Mouse (Mus musculus) cortical plate, adult 2 months (tissue): ENCODE data around the gene Prex1. TPM values are rescaled to one million over a fixed set of nuclear protein-coding genes. Genes with fewer than 3 reads are reported as not detected.

Experiments
- H3K27ac ChIP-seq: fragments of 200-500 bp; 2 replicates; pipeline ENCODE4 v1.5.1; 2012; ENCODE audit warnings: low read length, control low read depth, inconsistent platforms; ENCODE audit not compliant: insufficient read depth
- H3K4me1 ChIP-seq: fragments of 200-500 bp; 2 replicates; pipeline ENCODE4 v1.6.1; 2011; ENCODE audit warnings: low read length; ENCODE audit not compliant: control insufficient read depth, insufficient read depth
- H3K4me3 ChIP-seq: fragments of 200-500 bp; 2 replicates; pipeline ENCODE4 v1.5.1; 2011; ENCODE audit warnings: mild to moderate bottlenecking, low read length, control low read depth; ENCODE audit not compliant: insufficient read depth
- CTCF ChIP-seq: fragments of 200-500 bp; IDR thresholded peaks from 2 replicates; pipeline ENCODE4 v1.5.1; 2011; ENCODE audit warnings: mild to moderate bottlenecking, control low read depth, low read length; ENCODE audit not compliant: insufficient read depth; ENCODE audit errors: extremely low read depth
- POLR2A ChIP-seq: fragments of 200-500 bp; IDR thresholded peaks from 2 replicates; pipeline ENCODE4 v1.6.1; 2011; ENCODE audit warnings: mild to moderate bottlenecking, low read length, control low read depth; ENCODE audit not compliant: insufficient read depth; ENCODE audit errors: extremely low read depth
- polyA plus RNA-seq: library from polyadenylated mRNA; depleted of rRNA; stranded (reverse); fragments of >200 nt; gene quantifications from 2 replicates; pipeline ENCODE4 v1.2.3, GENCODE M21; 2012

Prex1 gene
- polyA plus RNA-seq, 1 experiment, result 83.3 TPM

DNA sequence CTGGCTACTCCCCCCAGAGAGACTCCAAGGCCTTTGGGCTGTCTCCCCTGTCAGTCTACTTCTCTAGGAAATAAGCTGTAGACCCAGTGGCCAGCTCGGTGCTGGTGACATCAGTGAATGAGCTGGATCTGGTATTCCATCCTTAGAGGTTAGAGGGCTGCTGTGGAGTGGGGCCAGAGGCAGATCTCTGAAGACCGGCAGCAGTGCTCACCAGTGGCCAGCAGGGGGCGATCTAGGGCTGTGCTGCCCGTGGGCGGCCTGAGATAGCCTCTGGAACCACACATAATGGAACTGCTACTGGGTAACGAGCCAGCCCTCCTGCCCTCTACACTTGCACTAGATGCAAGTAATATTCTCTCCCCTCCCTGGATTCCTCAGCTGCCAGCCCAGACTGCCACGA is 138.7 kb downstream of the Prex1 start:
- no peak for TF ChIP-seq POLR2A
- TF ChIP-seq CTCF, result peak; percentile 69
- no peak overlapping the region for H3K4me3 ChIP-seq
- no peak overlapping the region for H3K27ac ChIP-seq
- H3K4me1 ChIP-seq, result no peaks in the 10 kb centered on the region

DNA sequence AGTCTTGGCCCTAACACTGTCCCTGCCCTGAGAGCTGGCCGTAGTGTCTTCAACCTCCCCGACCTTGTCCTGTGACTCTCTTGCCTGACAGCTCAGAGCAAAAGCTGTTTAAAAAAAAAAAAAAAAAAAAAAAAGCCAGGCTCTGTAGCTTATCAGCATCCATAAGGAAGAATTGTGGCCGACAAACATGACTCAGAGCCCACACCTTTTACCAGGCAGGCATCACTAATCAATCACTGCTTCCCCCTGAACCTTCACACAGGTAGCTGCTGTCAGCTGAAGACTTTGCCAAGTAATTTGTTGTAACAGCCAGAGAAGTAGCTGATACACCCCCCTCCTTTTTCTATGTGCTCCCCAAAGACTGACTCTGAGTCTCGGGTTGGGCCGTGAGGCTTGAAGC is 140.0 kb downstream of the Prex1 start:
- TF ChIP-seq POLR2A (no peak), CTCF (no peak)
- Histone ChIP-seq H3K27ac (no peak overlapping the region), H3K4me1 (no peaks in the 10 kb centered on the region), H3K4me3 (no peak overlapping the region)

DNA sequence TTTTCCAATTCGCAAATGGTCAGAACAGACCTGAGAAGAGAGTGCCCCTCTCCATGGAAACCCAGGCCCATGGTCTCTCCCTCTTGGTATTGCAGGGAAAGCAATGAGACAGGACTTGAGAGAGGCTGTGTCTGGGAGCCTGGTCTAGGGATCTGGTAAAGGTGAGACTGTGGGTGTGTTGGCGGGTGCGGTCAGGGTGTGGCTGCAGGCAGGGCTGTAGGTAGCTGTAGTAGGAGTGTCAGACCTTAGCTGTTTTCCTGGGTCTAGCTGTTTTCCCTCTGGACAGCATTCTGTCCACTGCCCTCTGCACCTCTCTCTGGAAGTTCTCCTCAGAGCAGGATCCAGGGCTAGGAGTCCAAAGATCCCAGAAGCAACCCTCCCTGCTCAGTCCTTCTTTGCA is 141.3 kb downstream of the Prex1 start:
- Histone ChIP-seq H3K4me3 (no peak overlapping the region), H3K4me1 (no peaks in the 10 kb centered on the region), H3K27ac (no peak overlapping the region)
- TF ChIP-seq CTCF (no peak), POLR2A (no peak)

DNA sequence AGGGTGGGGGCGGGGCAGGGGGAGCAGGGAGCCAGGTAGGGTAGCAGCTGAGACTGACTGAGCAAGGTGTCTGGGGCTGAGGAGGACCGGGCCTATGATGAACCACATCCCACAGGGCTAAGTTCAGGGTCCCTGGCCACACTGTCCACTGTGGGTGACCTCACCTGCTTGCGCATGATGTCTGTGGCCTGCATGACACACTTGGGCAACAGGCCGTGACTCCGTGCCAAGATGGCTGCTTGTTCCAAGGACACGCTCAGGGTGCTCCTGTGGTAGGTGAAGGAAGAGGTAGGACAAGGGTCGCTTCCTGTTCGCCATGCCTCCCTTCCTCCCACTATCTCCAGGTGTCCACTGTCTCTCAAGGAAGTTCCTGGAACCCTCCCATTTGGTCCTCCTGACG is 144.4 kb downstream of the Prex1 start:
- Histone ChIP-seq H3K4me1 (no peaks in the 10 kb centered on the region), H3K4me3 (no peak overlapping the region), H3K27ac (no peak overlapping the region)
- TF ChIP-seq CTCF (no peak), POLR2A (no peak)

DNA sequence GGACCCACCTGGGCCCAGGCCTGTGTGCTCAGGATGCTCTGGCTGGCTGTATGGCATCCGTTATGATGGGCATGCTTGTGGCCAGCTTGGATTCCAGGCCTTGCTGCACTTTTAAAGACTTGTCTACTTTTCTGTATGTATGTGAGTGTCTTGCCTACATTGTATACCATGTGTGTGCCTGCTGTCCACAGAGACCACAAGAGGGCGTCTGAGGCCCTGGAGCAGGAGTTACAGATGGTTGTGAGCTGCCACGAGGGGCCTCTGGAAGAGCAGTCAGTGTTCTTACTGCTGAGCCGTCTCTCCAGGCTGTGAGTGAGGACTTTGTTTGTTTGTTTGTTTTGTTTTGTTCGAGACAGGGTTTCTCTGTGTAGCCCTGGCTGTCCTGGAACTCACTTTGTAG is 148.1 kb downstream of the Prex1 start:
- Histone ChIP-seq H3K4me3 (no peak overlapping the region), H3K4me1 (no peaks in the 10 kb centered on the region), H3K27ac (no peak overlapping the region)
- TF ChIP-seq CTCF (no peak), POLR2A (no peak)

DNA sequence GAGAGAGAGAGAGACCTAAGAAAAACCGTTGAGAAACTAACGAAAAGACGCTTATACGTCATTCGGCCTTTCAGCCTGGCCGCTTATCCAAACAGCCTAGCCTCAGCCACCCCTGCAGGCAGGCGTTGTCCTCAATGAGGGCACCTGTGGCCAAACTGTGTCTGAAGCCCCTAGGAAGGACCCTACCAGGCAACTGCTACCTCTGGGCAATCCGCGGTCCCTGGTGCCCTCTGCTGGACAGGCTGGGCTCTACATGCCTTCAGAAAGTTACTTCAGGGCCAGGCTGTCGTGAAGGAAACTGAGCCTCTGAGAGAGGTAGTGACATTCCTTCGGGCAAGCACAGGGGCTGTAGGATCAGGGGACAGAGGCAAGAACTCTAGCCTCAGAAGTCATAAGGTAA is 149.2 kb downstream of the Prex1 start:
- H3K4me1 ChIP-seq, result no peaks in the 10 kb centered on the region
- no peak overlapping the region for H3K4me3 ChIP-seq
- TF ChIP-seq POLR2A (no peak), CTCF (peak; percentile 96)

DNA sequence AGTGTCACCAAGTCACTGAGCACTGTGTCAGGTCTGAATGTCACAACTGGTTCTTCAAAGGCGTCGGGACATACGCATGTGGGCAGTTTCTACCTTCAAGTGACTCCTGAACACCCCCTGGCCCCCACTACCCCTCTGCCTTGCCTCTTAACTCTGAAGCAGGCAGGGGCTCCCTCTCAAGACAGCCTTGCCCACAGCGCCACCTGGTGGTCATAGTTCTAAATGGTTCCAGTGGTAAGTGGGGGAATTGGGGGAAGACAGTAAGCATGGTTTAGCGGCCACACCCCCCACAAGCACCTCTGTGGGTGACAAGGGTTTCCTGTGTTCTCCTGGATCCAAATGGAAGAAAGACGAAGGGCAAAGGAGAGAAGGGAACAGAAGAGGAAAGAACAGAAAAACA is 149.7 kb downstream of the Prex1 start:
- Histone ChIP-seq H3K4me3 (no peak overlapping the region), H3K4me1 (no peaks in the 10 kb centered on the region), H3K27ac (no peak overlapping the region)
- no peak for TF ChIP-seq POLR2A
- TF ChIP-seq CTCF, result peak; percentile 88

More for the DNA sequence above, 149.2 kb downstream of the Prex1 start:
- H3K27ac ChIP-seq, result no peak overlapping the region

DNA sequence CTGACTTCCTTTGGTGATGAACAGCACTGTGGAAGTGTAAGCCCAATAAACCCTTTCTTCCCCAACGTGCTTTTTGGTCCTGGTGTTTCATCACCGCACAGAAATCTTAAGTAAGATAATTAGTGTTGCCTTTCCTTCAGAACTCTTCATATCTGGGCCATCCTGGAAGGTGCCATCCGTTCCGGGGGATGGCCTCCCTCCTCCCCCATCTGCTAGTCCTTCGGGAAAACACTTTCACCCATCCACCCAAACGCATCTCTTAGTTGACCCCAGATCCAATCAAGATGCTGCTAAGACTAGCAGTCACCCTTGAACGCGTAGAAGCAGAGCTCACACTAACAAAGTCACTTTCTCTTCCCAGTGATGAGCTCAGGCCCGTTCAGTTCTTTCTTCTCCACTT is 150.6 kb downstream of the Prex1 start:
- no peak overlapping the region for H3K4me3 ChIP-seq
- no peak overlapping the region for H3K27ac ChIP-seq
- H3K4me1 ChIP-seq, result no peaks in the 10 kb centered on the region
- no peak for TF ChIP-seq POLR2A

DNA sequence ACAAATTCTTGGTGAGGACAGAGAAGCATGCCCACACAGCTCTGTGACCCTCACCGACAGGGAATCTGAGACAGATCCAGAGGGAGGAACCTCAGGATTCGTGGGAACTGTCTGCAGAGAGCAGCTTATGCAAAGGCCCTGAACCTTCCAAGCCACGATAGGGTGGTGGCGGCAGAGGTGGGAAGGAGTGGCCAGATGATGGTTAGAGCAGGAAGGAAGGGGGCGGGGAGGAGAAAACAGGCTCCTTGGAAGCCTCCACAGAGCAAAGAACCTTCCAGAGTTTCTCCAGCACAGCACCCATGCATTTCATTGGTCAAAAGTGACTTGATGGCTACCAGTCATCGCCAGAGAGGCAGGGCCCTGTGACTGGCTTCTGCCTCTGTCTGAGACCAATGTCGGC is 151.9 kb downstream of the Prex1 start:
- no peaks in the 10 kb centered on the region for H3K4me1 ChIP-seq
- no peak overlapping the region for H3K27ac ChIP-seq
- no peak for TF ChIP-seq CTCF
- TF ChIP-seq POLR2A, result no peak
- no peak overlapping the region for H3K4me3 ChIP-seq

DNA sequence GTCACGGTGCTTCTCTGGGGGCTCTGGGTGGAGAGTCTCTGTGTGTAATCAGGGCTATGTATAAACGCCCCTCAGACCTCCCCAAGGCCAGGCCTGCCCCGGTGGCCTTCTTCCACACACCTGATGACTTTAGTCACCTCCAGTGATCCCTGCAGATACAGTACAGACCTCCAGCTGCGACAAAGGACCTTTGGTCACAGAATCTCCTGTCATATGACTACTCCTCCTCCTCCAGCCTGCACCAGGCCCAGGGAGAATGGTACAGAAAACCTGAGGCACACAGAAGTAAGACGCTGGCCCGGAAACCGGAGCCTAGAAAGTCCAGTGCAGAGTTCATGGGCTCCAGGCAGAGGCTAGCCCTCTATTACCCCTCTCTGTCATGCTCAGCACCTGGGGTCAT is 152.8 kb downstream of the Prex1 start:
- Histone ChIP-seq H3K4me3 (no peak overlapping the region), H3K4me1 (no peaks in the 10 kb centered on the region), H3K27ac (no peak overlapping the region)
- TF ChIP-seq POLR2A (no peak), CTCF (no peak)

DNA sequence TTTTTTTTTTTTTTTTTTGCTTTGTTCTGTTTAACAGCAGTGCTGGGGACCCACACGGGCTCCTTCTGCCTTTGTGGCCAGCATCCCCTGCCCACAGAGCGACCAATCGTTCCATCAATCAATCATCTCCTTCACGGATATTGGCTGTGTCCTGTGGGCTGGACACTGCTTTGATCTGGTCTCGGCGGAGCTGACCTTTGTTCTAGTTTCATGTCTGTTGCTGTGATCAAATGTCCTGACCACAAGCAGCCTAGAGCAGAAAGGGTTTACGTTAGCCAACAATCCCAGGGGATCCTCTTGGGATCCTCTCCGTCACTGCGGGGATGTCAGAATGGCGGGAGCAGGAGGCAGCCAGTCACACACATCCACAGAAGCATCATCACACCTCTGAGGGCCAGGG is 154.1 kb downstream of the Prex1 start:
- H3K27ac ChIP-seq, result no peak overlapping the region
- H3K4me3 ChIP-seq, result no peak overlapping the region
- H3K4me1 ChIP-seq, result no peaks in the 10 kb centered on the region

More for the DNA sequence above, 154.1 kb downstream of the Prex1 start:
- TF ChIP-seq POLR2A (no peak), CTCF (no peak)
